Mouse (Mus musculus): Measurements from ENCODE around the gene Notch3. TPM values are rescaled to one million over a fixed set of nuclear protein-coding genes. Genes with fewer than 3 reads are reported as not detected.

The Notch3 gene
- total RNA-seq, 4 experiments from 2014 or later = 18.6 to 24.9 (median 21.6) TPM

DNA sequence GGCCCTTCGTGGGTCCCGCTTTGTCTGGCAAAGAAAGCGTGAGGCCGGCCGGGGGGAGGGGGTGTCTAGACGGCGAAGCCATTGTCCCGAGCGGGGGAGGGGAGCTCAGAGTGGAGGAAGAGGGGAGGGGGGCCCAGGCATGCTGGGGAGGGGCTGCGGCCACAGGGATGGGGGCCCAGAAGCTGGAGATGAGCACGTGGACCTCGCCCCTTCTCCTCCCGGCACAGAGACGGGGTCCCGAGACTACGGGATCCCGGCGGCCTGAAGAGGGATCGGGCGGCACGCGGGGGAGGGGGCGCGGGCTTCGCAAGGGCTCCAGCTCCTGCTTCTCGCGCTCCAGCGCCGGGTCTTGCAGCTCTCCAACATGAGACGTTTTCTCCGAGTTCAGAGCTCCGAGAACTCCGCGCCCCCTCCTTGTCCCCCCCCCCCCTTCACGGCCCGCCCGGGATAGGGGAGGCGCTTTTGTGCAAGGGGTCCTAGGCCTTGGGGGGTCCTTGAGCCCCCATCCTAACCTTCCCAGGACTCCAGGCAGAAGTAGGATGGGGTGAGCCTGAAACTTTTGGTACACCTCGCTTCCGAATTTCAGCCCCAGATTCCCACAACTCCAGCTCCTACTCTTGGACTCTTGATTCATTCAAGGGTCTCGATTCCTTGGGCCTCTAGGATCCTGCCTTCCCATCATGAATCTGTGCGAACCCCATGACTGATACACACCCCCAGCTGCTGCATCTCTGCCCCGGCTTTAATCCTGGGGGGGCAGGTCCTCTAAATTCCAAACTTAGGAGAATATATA, 653 bp downstream of the Notch3 start:
- no peak for DNase-seq (ENCODE audit: low spot score)

GRCm38 (mm10) chr17:32165266-32165802, 1.3 kb downstream of the Notch3 start:
- no peak for DNase-seq (ENCODE audit: low spot score)

GRCm38 (mm10) chr17:32164780-32165179, 1.9 kb downstream of the Notch3 start:
- no peak for DNase-seq (ENCODE audit: low spot score)

GRCm38 (mm10) chr17:32163910-32164650, 2.6 kb downstream of the Notch3 start:
- DNase-seq (ENCODE audit: low spot score) = no peak

GRCm38 (mm10) chr17:32162112-32162850, 4.4 kb downstream of the Notch3 start:
- peak; percentile 47 for DNase-seq (ENCODE audit: low spot score)

GRCm38 (mm10) chr17:32160882-32161281, 5.8 kb downstream of the Notch3 start:
- no peak for DNase-seq (ENCODE audit: low spot score)

GRCm38 (mm10) chr17:32158841-32159240, 7.8 kb downstream of the Notch3 start:
- DNase-seq (ENCODE audit: low spot score) = no peak

DNA sequence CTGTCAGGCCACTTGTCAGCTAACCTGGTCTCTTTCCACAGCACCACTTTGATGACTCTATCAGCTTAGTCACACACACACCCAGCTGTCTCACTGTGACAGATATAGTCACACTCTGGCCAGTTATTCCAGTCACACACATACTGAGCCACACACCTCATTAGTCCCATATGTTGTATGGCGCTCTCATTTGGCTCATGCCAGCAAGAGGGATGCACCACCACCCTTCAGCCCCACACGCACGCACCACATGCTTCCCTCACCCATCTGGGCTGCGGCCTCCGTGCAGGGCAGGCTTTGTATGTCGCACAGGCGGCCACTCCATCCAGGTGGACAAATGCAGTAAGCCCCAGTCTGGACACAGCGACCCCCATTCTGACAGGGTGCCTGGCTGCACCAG, 19.9 kb downstream of the Notch3 start:
- no peak for DNase-seq (ENCODE audit: low spot score)

- DNase-seq (ENCODE audit: low spot score) = peak; percentile 88
Measured at GRCm38 (mm10) chr17:32142907-32143854, 23.5 kb downstream of the Notch3 start.

DNA sequence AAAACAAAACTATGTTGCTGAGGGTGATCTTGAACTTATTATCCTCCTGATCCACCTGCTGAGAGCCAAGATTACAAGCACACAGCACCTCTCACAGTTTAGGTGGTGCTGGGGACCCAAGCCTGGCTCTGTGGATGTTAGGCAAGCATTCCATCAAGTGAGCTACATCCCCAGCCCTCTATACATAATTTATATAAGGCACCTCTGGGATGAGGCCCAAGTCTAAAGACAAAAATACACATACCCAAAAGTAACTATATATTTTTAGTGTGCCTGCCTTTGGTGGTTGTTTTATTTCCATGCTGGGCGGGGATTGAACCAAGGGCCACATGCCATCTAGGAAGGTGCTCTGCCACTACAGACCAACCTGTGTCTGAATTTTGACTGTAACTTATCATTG, 24.4 kb downstream of the Notch3 start:
- no peak for DNase-seq (ENCODE audit: low spot score)

GRCm38 (mm10) chr17:32133375-32133774, 33.3 kb downstream of the Notch3 start:
- no peak for DNase-seq (ENCODE audit: low spot score)

GRCm38 (mm10) chr17:32132087-32132486, 34.6 kb downstream of the Notch3 start:
- DNase-seq (ENCODE audit: low spot score) = no peak

DNA sequence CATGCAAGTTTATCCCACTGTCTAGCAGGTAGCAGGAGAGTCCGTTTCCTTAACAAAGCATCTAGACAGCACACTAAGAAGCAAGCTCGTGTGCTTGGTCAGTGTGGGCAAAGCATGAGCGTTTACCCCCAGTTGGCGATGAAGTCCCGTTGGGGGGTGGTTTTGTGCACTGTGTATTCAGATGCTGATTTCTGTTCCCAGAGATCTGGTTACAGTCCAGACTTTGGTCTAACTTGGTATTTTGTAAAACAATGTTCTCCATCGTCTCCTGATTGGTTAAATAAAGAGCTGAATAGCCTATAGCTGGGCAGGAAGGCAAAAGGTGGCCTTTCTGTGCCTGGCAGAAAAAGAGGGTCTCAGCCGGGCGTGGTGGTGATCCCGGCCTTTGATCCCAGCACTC, 36.1 kb downstream of the Notch3 start:
- no peak for DNase-seq (ENCODE audit: low spot score)

GRCm38 (mm10) chr17:32127195-32127594, 39.5 kb downstream of the Notch3 start:
- no peak for DNase-seq (ENCODE audit: low spot score)

DNA sequence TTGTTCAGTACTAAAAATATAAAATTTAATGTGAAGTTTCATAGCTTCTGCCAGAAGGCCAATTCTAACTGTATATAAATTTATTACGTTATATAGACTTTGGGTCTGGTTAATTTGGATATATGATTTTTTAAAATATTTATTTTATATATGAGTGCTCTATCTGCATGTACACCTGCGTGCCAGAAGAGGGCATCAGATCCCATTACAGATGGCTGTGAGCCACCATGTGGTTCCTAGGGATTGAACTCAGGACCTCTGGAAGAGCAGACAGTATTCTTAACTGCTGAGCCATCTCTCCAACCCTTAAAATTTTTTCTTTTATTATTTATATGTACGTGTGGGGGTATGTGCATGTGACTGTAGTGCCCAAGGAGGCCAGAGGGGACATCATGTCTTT, 41.2 kb downstream of the Notch3 start:
- DNase-seq (ENCODE audit: low spot score) = no peak

GRCm38 (mm10) chr17:32123545-32123944, 43.1 kb downstream of the Notch3 start:
- DNase-seq (ENCODE audit: low spot score) = no peak

GRCm38 (mm10) chr17:32122587-32122970, 44.1 kb downstream of the Notch3 start:
- DNase-seq (ENCODE audit: low spot score) = peak; percentile 76

DNA sequence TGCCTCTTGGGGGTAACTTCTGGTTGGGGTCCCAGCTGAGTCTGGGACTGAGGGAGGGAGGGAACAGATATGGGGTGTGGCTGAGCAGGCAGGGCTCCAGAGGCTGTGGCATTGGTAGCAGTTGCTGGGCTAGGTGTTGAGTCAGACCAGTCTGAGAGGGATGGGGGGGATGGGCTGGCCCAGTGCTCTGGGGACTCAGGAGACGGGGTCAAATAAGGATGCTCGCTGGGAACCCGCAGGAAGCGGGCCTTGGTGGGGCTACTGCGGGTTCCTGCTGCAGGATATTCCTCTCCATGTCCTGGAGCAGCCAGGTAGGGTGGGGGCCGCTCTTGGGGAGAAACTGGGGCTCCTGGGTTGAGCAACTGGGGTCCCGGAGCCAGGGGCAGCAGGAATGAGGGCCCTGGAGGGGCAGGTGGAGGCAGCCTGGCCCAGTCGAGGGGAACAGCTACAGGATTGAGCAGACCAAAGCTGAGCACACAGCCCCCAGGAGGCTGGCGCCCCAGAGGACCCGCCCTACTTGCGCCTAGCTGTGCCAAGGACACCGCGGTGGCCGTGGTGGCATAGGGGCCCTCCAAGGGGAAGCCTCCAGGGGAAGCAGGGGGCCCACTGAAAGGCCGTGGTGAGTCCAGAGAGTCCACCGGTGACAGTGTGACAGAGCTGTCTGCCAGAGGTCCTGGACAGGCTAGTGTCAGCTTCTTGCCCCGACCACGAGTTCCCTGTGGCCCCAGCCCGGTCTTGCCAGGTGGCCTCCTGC, 44.6 kb downstream of the Notch3 start:
- peak; percentile 46 for DNase-seq (ENCODE audit: low spot score)

DNA sequence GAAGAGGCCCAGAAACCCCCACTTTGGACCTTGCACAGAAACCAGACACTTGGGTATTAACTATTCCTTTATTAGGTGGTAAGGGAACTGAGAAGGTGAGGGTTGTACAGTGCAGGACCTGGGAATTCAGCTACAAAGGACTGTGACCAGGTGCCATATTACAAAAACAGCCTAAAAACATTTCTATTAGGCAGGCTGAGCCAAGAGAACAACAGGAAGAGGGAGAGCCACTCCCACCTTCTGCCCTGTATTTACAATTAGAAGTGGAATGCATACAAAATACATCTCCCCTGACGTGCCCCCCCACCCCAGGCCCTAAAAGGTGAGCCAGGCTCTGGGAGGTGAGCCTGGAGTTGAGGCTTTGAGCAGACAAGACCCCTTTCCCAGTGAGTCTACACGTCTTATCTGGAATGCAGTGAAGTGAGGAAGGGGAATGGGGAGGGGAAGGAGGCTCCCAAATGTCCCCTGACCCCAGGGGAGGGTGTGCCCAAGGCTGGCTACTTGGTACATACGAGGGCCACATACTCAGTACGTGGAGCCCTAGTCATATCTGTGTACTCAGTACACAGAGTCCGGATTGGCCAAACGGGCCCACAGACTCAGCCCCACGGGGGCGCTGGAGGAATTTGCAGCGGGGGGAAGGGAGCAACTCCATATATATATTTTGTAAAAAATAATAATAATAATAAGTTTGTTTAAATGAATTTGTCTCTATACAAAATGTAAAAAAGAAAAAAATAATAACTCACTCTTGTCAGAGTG, 45.7 kb downstream of the Notch3 start:
- DNase-seq (ENCODE audit: low spot score) = no peak
